ENCODE assay signal across 13 mouse cellular contexts in genomic region chr1:62766766-62767165, GRCm38 (mm10).
DNase-seq lines count a peak whose midpoint lies in the region; ATAC-seq and TF ChIP-seq lines count a peak whose summit lies in the region.
"Had no signal": no experiment of that assay in that cellular context is flagged by ENCODE, and none has a peak within 500 bp of the region (broad histone marks: within the 10 kb centered on the region; RNA-seq: fewer than 3 reads in every experiment).

No protein-coding gene starts in this region.

- H3K4me1 ChIP-seq in forebrain, embryonic 10.5 days, result peaks cover 34% of the 10 kb centered on the region
- H3K4me1 ChIP-seq in forebrain, embryonic 11.5 days (replicated peaks; ENCODE audit: control insufficient read depth, insufficient read depth, low read length), result no peaks in the 10 kb centered on the region
- no peaks in the 10 kb centered on the region for H3K4me1 ChIP-seq in stomach, embryonic 15.5 days
- H3K4me1 ChIP-seq in stomach, postnatal 0 days (replicated peaks; ENCODE audit: control insufficient read depth, insufficient read depth), result 0 out of 2 replicates have a peak, but pooled peaks cover 4% of the 10 kb centered on the region
- peaks cover 44% of the 10 kb centered on the region for H3K4me1 ChIP-seq in limb, embryonic 10.5 days
- H3K4me1 ChIP-seq in midbrain, postnatal 0 days (ENCODE audit: insufficient read depth, low read length), result no peaks in the 10 kb centered on the region
- H3K4me1 ChIP-seq: forebrain, embryonic 15.5 days had no signal

- DNase-seq in forebrain, embryonic 10.5 days (ENCODE audit: extremely low spot score, low spot score), result no peak
- no peak for DNase-seq in forebrain, embryonic 11.5 days (ENCODE audit: low spot score)
- no peak for DNase-seq in stomach, postnatal 0 days (ENCODE audit: low spot score)
- DNase-seq in limb, embryonic 10.5 days (ENCODE audit: low spot score), result peak; percentile 69
- DNase-seq in midbrain, postnatal 0 days (ENCODE audit: low spot score), result no peak
- no peak for DNase-seq in left cerebral cortex, adult 8-10 months (ENCODE audit: low spot score in 2 of 2)
- DNase-seq: cerebellum, postnatal 36 days; kidney, adult 18-20 months; lung, postnatal 4 days had no signal

- TF ChIP-seq EP300 in stomach, postnatal 0 days (optimal IDR thresholded peaks at IDR 0.05), result no peak

- H3K36me3 ChIP-seq in forebrain, embryonic 10.5 days (replicated peaks), result 0 out of 2 replicates have a peak, but pooled peaks cover 2% of the 10 kb centered on the region
- H3K36me3 ChIP-seq in forebrain, embryonic 11.5 days (ENCODE audit: control insufficient read depth, insufficient read depth, low read length), result no peaks in the 10 kb centered on the region
- peaks cover 9% of the 10 kb centered on the region; the same call in 1 of the 2 replicates for H3K36me3 ChIP-seq in stomach, embryonic 15.5 days
- H3K36me3 ChIP-seq in stomach, postnatal 0 days (ENCODE audit: control insufficient read depth, insufficient read depth, low read length), result no peaks in the 10 kb centered on the region; the same call in none of the 2 replicates
- H3K36me3 ChIP-seq in limb, embryonic 10.5 days, result peaks cover 79% of the 10 kb centered on the region
- H3K36me3 ChIP-seq in midbrain, postnatal 0 days (ENCODE audit: insufficient read depth, low read length), result peaks cover 15% of the 10 kb centered on the region
- H3K36me3 ChIP-seq: liver, embryonic 12.5 days had no signal

- H3K9ac ChIP-seq in forebrain, embryonic 11.5 days (ENCODE audit: low read length), result no peak overlapping the region
- H3K9ac ChIP-seq in stomach, embryonic 15.5 days, result no peak overlapping the region
- no peak overlapping the region for H3K9ac ChIP-seq in stomach, postnatal 0 days (ENCODE audit: low read length)
- H3K9ac ChIP-seq in midbrain, postnatal 0 days (replicated peaks; ENCODE audit: low read length, poor library complexity, severe bottlenecking), result no peak overlapping the region
- H3K9ac ChIP-seq: forebrain, embryonic 15.5 days; liver, embryonic 12.5 days had no signal

- no peak overlapping the region for H3K4me3 ChIP-seq in forebrain, embryonic 10.5 days
- no peak overlapping the region for H3K4me3 ChIP-seq in forebrain, embryonic 11.5 days (ENCODE audit: low read depth, low read length)
- no peak overlapping the region for H3K4me3 ChIP-seq in stomach, embryonic 15.5 days (replicated peaks)
- H3K4me3 ChIP-seq in stomach, postnatal 0 days (ENCODE audit: low read depth, low read length), result no peak overlapping the region
- peak overlapping the region; percentile 24 for H3K4me3 ChIP-seq in limb, embryonic 10.5 days
- H3K4me3 ChIP-seq in midbrain, postnatal 0 days (ENCODE audit: low read depth, low read length), result no peak overlapping the region
- H3K4me3 ChIP-seq: forebrain, embryonic 15.5 days; liver, embryonic 12.5 days had no signal

- WGBS in forebrain, embryonic 10.5 days, result 53% methylated on average over 4 of the region's 4 CpGs
- 52% methylated on average over 4 of the region's 4 CpGs for WGBS in forebrain, embryonic 11.5 days
- WGBS in stomach, embryonic 15.5 days, result 28% methylated on average over 4 of the region's 4 CpGs
- 34% methylated on average over 4 of the region's 4 CpGs for WGBS in stomach, postnatal 0 days
- WGBS in limb, embryonic 10.5 days, result 4% methylated on average over 4 of the region's 4 CpGs
- WGBS in midbrain, postnatal 0 days, result 50% methylated on average over 4 of the region's 4 CpGs

- H3K27me3 ChIP-seq in forebrain, embryonic 10.5 days (ENCODE audit: poor library complexity, severe bottlenecking), result no peaks in the 10 kb centered on the region; the same call in 1 of the 2 replicates
- no peaks in the 10 kb centered on the region for H3K27me3 ChIP-seq in forebrain, embryonic 11.5 days (ENCODE audit: control insufficient read depth, insufficient read depth, low read length)
- H3K27me3 ChIP-seq in stomach, embryonic 15.5 days (replicated peaks), result no peaks in the 10 kb centered on the region
- no peaks in the 10 kb centered on the region for H3K27me3 ChIP-seq in stomach, postnatal 0 days (ENCODE audit: control insufficient read depth, insufficient read depth, low read length)
- H3K27me3 ChIP-seq in limb, embryonic 10.5 days (ENCODE audit: low read depth, poor library complexity, severe bottlenecking), result no peaks in the 10 kb centered on the region
- H3K27me3 ChIP-seq in midbrain, postnatal 0 days (ENCODE audit: insufficient read depth, low read length), result no peaks in the 10 kb centered on the region
- H3K27me3 ChIP-seq: forebrain, embryonic 15.5 days had no signal

- peak overlapping the region; percentile 40; the same call in 1 of the 2 replicates for H3K27ac ChIP-seq in forebrain, embryonic 10.5 days
- no peak overlapping the region for H3K27ac ChIP-seq in forebrain, embryonic 11.5 days (ENCODE audit: low read depth, low read length)
- H3K27ac ChIP-seq in stomach, embryonic 15.5 days, result no peak overlapping the region
- H3K27ac ChIP-seq in stomach, postnatal 0 days (replicated peaks), result no peak overlapping the region
- H3K27ac ChIP-seq in limb, embryonic 10.5 days, result peak overlapping the region; percentile 56
- H3K27ac ChIP-seq in midbrain, postnatal 0 days (ENCODE audit: low read depth, low read length), result no peak overlapping the region
- H3K27ac ChIP-seq: forebrain, embryonic 15.5 days; liver, embryonic 12.5 days had no signal

- TF ChIP-seq CTCF in stomach, postnatal 0 days (IDR thresholded peaks at IDR 0.05; ENCODE audit: low read depth), result no peak
- no peak for TF ChIP-seq CTCF in midbrain, postnatal 0 days (IDR thresholded peaks at IDR 0.05)

- ATAC-seq in forebrain, embryonic 11.5 days (replicated peaks; ENCODE audit: low FRiP score), result no peak
- no peak for ATAC-seq in stomach, embryonic 15.5 days (ENCODE audit: insufficient read depth, low FRiP score, low read depth)
- no peak for ATAC-seq in stomach, postnatal 0 days (ENCODE audit: low FRiP score, low TSS enrichment)
- ATAC-seq in inflammation-experienced regulatory T-cells, adult 6 months, result no peak
- no peak for ATAC-seq in midbrain, postnatal 0 days (ENCODE audit: low FRiP score)
- ATAC-seq: forebrain, embryonic 15.5 days; liver, embryonic 12.5 days had no signal

- H3K9me3 ChIP-seq in forebrain, embryonic 10.5 days, result no peaks in the 10 kb centered on the region
- H3K9me3 ChIP-seq in forebrain, embryonic 11.5 days (ENCODE audit: control insufficient read depth, low read length), result no peaks in the 10 kb centered on the region
- H3K9me3 ChIP-seq in stomach, embryonic 15.5 days, result no peaks in the 10 kb centered on the region
- no peaks in the 10 kb centered on the region for H3K9me3 ChIP-seq in stomach, postnatal 0 days (ENCODE audit: control insufficient read depth, low read length)
- no peaks in the 10 kb centered on the region for H3K9me3 ChIP-seq in limb, embryonic 10.5 days (replicated peaks)
- H3K9me3 ChIP-seq in midbrain, postnatal 0 days (ENCODE audit: low read length), result no peaks in the 10 kb centered on the region
- H3K9me3 ChIP-seq: forebrain, embryonic 15.5 days; liver, embryonic 12.5 days had no signal

- H3K4me2 ChIP-seq in forebrain, embryonic 11.5 days (ENCODE audit: low read depth, low read length, severe bottlenecking), result no peak overlapping the region
- 0 out of 2 replicates have a peak overlapping the region, but pooled peaks have one; percentile 2 for H3K4me2 ChIP-seq in stomach, embryonic 15.5 days
- no peak overlapping the region for H3K4me2 ChIP-seq in stomach, postnatal 0 days (replicated peaks; ENCODE audit: low read depth)
- no peak overlapping the region for H3K4me2 ChIP-seq in midbrain, postnatal 0 days (ENCODE audit: low read depth, low read length, poor library complexity, severe bottlenecking)
- H3K4me2 ChIP-seq: forebrain, embryonic 15.5 days; liver, embryonic 12.5 days had no signal

Comparison
In these comparisons a context has a peak if more than half of its experiments do, and no peak if none do; other contexts are left out.
1. H3K27ac ChIP-seq: peak in forebrain, embryonic 10.5 days (single experiment) and limb, embryonic 10.5 days (single experiment); none in forebrain, embryonic 11.5 days (single experiment), stomach, embryonic 15.5 days (single experiment), stomach, postnatal 0 days (single experiment) and midbrain, postnatal 0 days (single experiment).